Mouse (Mus musculus) G1E (cell line): Measurements from ENCODE around the gene Stn1. TPM values are rescaled to one million over a fixed set of nuclear protein-coding genes. Genes with fewer than 3 reads are reported as not detected.

Source experiments
- ATAC-seq: 2 replicates; pipeline ENCODE4 v1.8.0; 2016; ENCODE audit warnings: mild to moderate bottlenecking; ENCODE audit not compliant: insufficient number of reproducible peaks, poor library complexity, low FRiP score, severe bottlenecking; ENCODE audit errors: extremely low read depth
- DNase-seq: peaks from one replicate; pipeline ENCODE4 v3.0.0; 2012; ENCODE audit warnings: low spot score
- H3K27me3 ChIP-seq: 2 replicates; pipeline ENCODE4 v1.6.1; 2012; ENCODE audit warnings: mild to moderate bottlenecking, low read length, inconsistent platforms; ENCODE audit not compliant: insufficient read depth
- H3K36me3 ChIP-seq: replicated peaks from 2 replicates; pipeline ENCODE3; 2012; ENCODE audit warnings: mild to moderate bottlenecking, inconsistent platforms
- H3K4me1 ChIP-seq: 2 replicates; pipeline ENCODE4 v1.6.1; 2012; ENCODE audit warnings: low read depth, low read length, inconsistent platforms, mixed read lengths; ENCODE audit not compliant: insufficient read depth
- H3K4me3 ChIP-seq: 2 replicates; pipeline ENCODE4 v1.5.1; 2012; ENCODE audit warnings: low read depth, mild to moderate bottlenecking, inconsistent platforms, low read length, moderate library complexity, mixed read lengths
- H3K9me3 ChIP-seq: replicated peaks from 2 replicates; pipeline ENCODE4 v1.6.1; 2012; ENCODE audit warnings: inconsistent platforms
- CTCF ChIP-seq: IDR thresholded peaks from 2 replicates; pipeline ENCODE4 v1.5.1; 2012; ENCODE audit warnings: low read depth, low read length, inconsistent platforms, mixed read lengths
- GATA1 ChIP-seq: IDR thresholded peaks from 2 replicates; pipeline ENCODE4 v1.6.1; 2012; ENCODE audit warnings: borderline replicate concordance, low read length, inconsistent platforms, mixed read lengths
- GATA2 ChIP-seq: IDR thresholded peaks from 2 replicates; pipeline ENCODE4 v1.6.1; 2012; ENCODE audit warnings: low read depth, low read length, inconsistent platforms, borderline replicate concordance
- POLR2AphosphoS5 ChIP-seq: IDR thresholded peaks from 2 replicates; pipeline ENCODE4 v1.6.1; 2012; ENCODE audit warnings: low read depth, low read length, inconsistent platforms; ENCODE audit not compliant: insufficient replicate concordance
- TAL1 ChIP-seq: conservative IDR thresholded peaks from 2 replicates; pipeline ENCODE4 v1.6.1; 2012; ENCODE audit warnings: low read depth, low read length, inconsistent platforms, mixed read lengths
- polyA plus RNA-seq: library from polyadenylated mRNA; stranded (reverse); fragments of >175 nt; gene quantifications from 2 replicates; pipeline ENCODE4 v1.2.3, GENCODE M21; 2012
- total RNA-seq, 2 experiments: library from RNA; stranded (forward) in 1 of 2; stranded (reverse) in 1 of 2; fragments of 200-1000 nt in 1 of 2; fragments of >200 nt in 1 of 2; fragmentation: Nextera tagmentation in 1 of 2; gene quantifications; 2 replicates each; pipeline ENCODE4 v1.2.3; 2014 to 2017

Stn1 gene
- total and polyA plus RNA-seq, 3 experiments, result 7.7 to 26.9 (median 19.7) TPM

- ATAC-seq (no peak), DNase-seq (no peak)
- Histone ChIP-seq H3K4me1 (no peaks in the 10 kb centered on the region), H3K9me3 (no peaks in the 10 kb centered on the region), H3K36me3 (no peaks in the 10 kb centered on the region), H3K4me3 (no peak overlapping the region), H3K27me3 (no peaks in the 10 kb centered on the region)
- TF ChIP-seq CTCF (no peak), TAL1 (no peak), GATA2 (no peak), POLR2AphosphoS5 (no peak), GATA1 (no peak)
These were observed 79.4 kb downstream of the Stn1 start for GRCm38 (mm10) chr19:47457711-47458503.

GRCm38 (mm10) chr19:47456021-47456420 lies 81.3 kb downstream of the Stn1 start:
- TF ChIP-seq GATA2 (no peak), POLR2AphosphoS5 (no peak), TAL1 (no peak), GATA1 (no peak), CTCF (no peak)
- Histone ChIP-seq H3K9me3 (no peaks in the 10 kb centered on the region), H3K4me3 (no peak overlapping the region), H3K36me3 (no peaks in the 10 kb centered on the region), H3K27me3 (no peaks in the 10 kb centered on the region), H3K4me1 (no peaks in the 10 kb centered on the region)
- ATAC-seq (no peak), DNase-seq (no peak)

- DNase-seq (no peak), ATAC-seq (no peak)
- Histone ChIP-seq H3K27me3 (no peaks in the 10 kb centered on the region), H3K9me3 (no peaks in the 10 kb centered on the region), H3K36me3 (no peaks in the 10 kb centered on the region), H3K4me3 (no peak overlapping the region), H3K4me1 (no peaks in the 10 kb centered on the region)
- TF ChIP-seq CTCF (no peak), POLR2AphosphoS5 (no peak), GATA1 (no peak), TAL1 (no peak), GATA2 (no peak)
These were observed 82.1 kb downstream of the Stn1 start for GRCm38 (mm10) chr19:47455001-47455755.

GRCm38 (mm10) chr19:47454167-47455000 lies 82.9 kb downstream of the Stn1 start:
- no peaks in the 10 kb centered on the region for H3K27me3 ChIP-seq
- no peak for DNase-seq
- no peaks in the 10 kb centered on the region for H3K36me3 ChIP-seq
- H3K9me3 ChIP-seq, result no peaks in the 10 kb centered on the region
- TF ChIP-seq GATA2 (no peak), TAL1 (no peak), POLR2AphosphoS5 (no peak), CTCF (no peak), GATA1 (no peak)
- H3K4me1 ChIP-seq, result no peaks in the 10 kb centered on the region
- H3K4me3 ChIP-seq, result no peak overlapping the region
- ATAC-seq, result no peak

GRCm38 (mm10) chr19:47453352-47453751 lies 84.0 kb downstream of the Stn1 start:
- ATAC-seq (no peak), DNase-seq (no peak)
- Histone ChIP-seq H3K36me3 (no peaks in the 10 kb centered on the region), H3K27me3 (peaks cover 3% of the 10 kb centered on the region; the same call in 1 of the 2 replicates), H3K9me3 (no peaks in the 10 kb centered on the region), H3K4me1 (no peaks in the 10 kb centered on the region), H3K4me3 (no peak overlapping the region)
- TF ChIP-seq GATA1, result no peak
- no peak for TF ChIP-seq GATA2
- TF ChIP-seq CTCF, result no peak
- TF ChIP-seq TAL1, result no peak
- no peak for TF ChIP-seq POLR2AphosphoS5
